Mouse (Mus musculus) liver, embryonic 12.5 days (tissue): ENCODE data around the gene St3gal3. TPM values are rescaled to one million over a fixed set of nuclear protein-coding genes. Genes with fewer than 3 reads are reported as not detected.

Source experiments
- polyA plus RNA-seq: library from polyadenylated mRNA; unstranded; fragments of >200 nt; fragmentation: Nextera tagmentation; extraction: Ambion mirVana; gene quantifications from 2 replicates; pipeline ENCODE4 v1.2.1, GENCODE M21; 2016

Gene St3gal3
- polyA plus RNA-seq, 1 experiment from 2014 or later, result 2.9 TPM

Other genes with a start within 250 kb of the St3gal3 start
- 180 and 198 TPM in 2 replicates for gene Atp6v0b, start 247.6 kb downstream of the St3gal3 start, polyA plus RNA-seq
- gene Dph2, start 242.9 kb downstream of the St3gal3 start, polyA plus RNA-seq, result 15.5 and 15.8 TPM in 2 replicates
- gene Ipo13, start 219.9 kb downstream of the St3gal3 start, polyA plus RNA-seq, result 35.6 and 36.2 TPM in 2 replicates
- 2.8 and 3.2 TPM in 2 replicates for gene Artn, start 205.2 kb downstream of the St3gal3 start, polyA plus RNA-seq
- 11.2 and 12.8 TPM in 2 replicates for gene Kdm4a, start 45.1 kb upstream of the St3gal3 start, polyA plus RNA-seq
- 18.1 and 19.3 TPM in 2 replicates for gene Ptprf, start 156.5 kb upstream of the St3gal3 start, polyA plus RNA-seq